Mouse (Mus musculus) embryonic facial prominence, embryonic 11.5 days (tissue): ENCODE results near the gene Fcgr3. TPM values are rescaled to one million over a fixed set of nuclear protein-coding genes. Genes with fewer than 3 reads are reported as not detected.
A peak's percentile ranks its signal among the peaks of the same experiment; 100 is the strongest.

Source experiments
- ATAC-seq: fragments of 200-750 bp; cut with Nextera tagmentation; replicated peaks from 2 replicates; pipeline ENCODE4 v1.8.0; 2017; ENCODE audit warnings: low read depth; ENCODE audit not compliant: insufficient number of reproducible peaks, low FRiP score, low TSS enrichment
- DNase-seq: peaks from one replicate; pipeline ENCODE4 v3.0.0-alpha.2; 2015; ENCODE audit warnings: low spot score
- H3K27ac ChIP-seq: fragments of 300-500 bp; sonication (generic); replicated peaks from 2 replicates; pipeline ENCODE4 v1.5.1; 2014; ENCODE audit warnings: mild to moderate bottlenecking, low read depth, low read length, control low read depth
- H3K27me3 ChIP-seq: fragments of 300-500 bp; sonication (generic); 2 replicates; pipeline ENCODE4 v1.6.1; 2014; ENCODE audit warnings: mild to moderate bottlenecking, low read length, moderate library complexity, mixed read lengths; ENCODE audit not compliant: control insufficient read depth, insufficient read depth
- H3K36me3 ChIP-seq: fragments of 300-500 bp; sonication (generic); replicated peaks from 2 replicates; pipeline ENCODE4 v1.6.1; 2014; ENCODE audit warnings: low read depth, mild to moderate bottlenecking, low read length, moderate library complexity, mixed read lengths; ENCODE audit not compliant: control insufficient read depth, insufficient read depth
- H3K4me1 ChIP-seq: fragments of 300-500 bp; sonication (generic); 2 replicates; pipeline ENCODE4 v1.6.1; 2014; ENCODE audit warnings: low read length, mixed read lengths; ENCODE audit not compliant: control insufficient read depth, insufficient read depth
- H3K4me2 ChIP-seq: fragments of 300-500 bp; sonication (generic); 2 replicates; pipeline ENCODE4 v1.6.1; 2014; ENCODE audit warnings: low read depth, mild to moderate bottlenecking, control low read depth, low read length, moderate library complexity
- H3K4me3 ChIP-seq: fragments of 300-500 bp; sonication (generic); 2 replicates; pipeline ENCODE4 v1.5.1; 2014; ENCODE audit warnings: low read depth, low read length, control low read depth
- H3K9ac ChIP-seq: fragments of 300-500 bp; sonication (generic); replicated peaks from 2 replicates; pipeline ENCODE4 v1.6.1; 2014; ENCODE audit warnings: mild to moderate bottlenecking, control low read depth, low read length
- H3K9me3 ChIP-seq: fragments of 300-500 bp; sonication (generic); replicated peaks from 2 replicates; pipeline ENCODE4 v1.6.1; 2016; ENCODE audit warnings: mild to moderate bottlenecking, low read length, inconsistent platforms, mixed read lengths; ENCODE audit not compliant: control insufficient read depth
- WGBS: fragments of 180-500 bp; shearing (Covaris S2); extraction: QIAGEN DNeasy Blood & Tissue Kit; methylation state at CpG from one replicate; pipeline ENCODE4 v1.1.7; 2014; 5-methylcytosine and 5-hydroxymethylcytosine counted together
- polyA plus RNA-seq: library from polyadenylated mRNA; unstranded; fragments of >200 nt; fragmentation: Nextera tagmentation; extraction: Ambion mirVana; gene quantifications from 2 replicates; pipeline ENCODE4 v1.2.1, GENCODE M21; 2014

Fcgr3 gene
- polyA plus RNA-seq, 1 experiment from 2014 or later, result 7.9 TPM

- no peak for ATAC-seq
- H3K36me3 ChIP-seq, result no peaks in the 10 kb centered on the region
- no peak overlapping the region for H3K27ac ChIP-seq
- peak overlapping the region; percentile 47 for H3K4me3 ChIP-seq
- peak overlapping the region; percentile 44 for H3K4me2 ChIP-seq
- no peak for DNase-seq
- H3K4me1 ChIP-seq, result no peaks in the 10 kb centered on the region
- WGBS, result 9% methylated on average over 11 of the region's 11 CpGs
- peaks cover 8% of the 10 kb centered on the region for H3K27me3 ChIP-seq
- H3K9me3 ChIP-seq, result no peaks in the 10 kb centered on the region
- no peak overlapping the region for H3K9ac ChIP-seq
Measured at GRCm38 (mm10) chr1:171034201-171034600, 30.5 kb downstream of the Fcgr3 start.

- ATAC-seq (peak; percentile 83; the same call in 1 of the 2 replicates), DNase-seq (peak; percentile 91)
- H3K27ac ChIP-seq, result no peak overlapping the region
- H3K27me3 ChIP-seq, result peaks cover 8% of the 10 kb centered on the region
- no peaks in the 10 kb centered on the region for H3K36me3 ChIP-seq
- peak overlapping the region; percentile 47 for H3K4me3 ChIP-seq
- under 1% methylated on average over 20 of the region's 20 CpGs for WGBS
- no peak overlapping the region for H3K9ac ChIP-seq
- no peaks in the 10 kb centered on the region for H3K4me1 ChIP-seq
- H3K9me3 ChIP-seq, result no peaks in the 10 kb centered on the region
- H3K4me2 ChIP-seq, result peak overlapping the region; percentile 83
Measured at GRCm38 (mm10) chr1:171033756-171034155, 31.0 kb downstream of the Fcgr3 start.

GRCm38 (mm10) chr1:171033196-171033595 is 31.5 kb downstream of the Fcgr3 start:
- Histone ChIP-seq H3K9me3 (no peaks in the 10 kb centered on the region), H3K4me1 (no peaks in the 10 kb centered on the region), H3K4me3 (peak overlapping the region; percentile 47), H3K36me3 (no peaks in the 10 kb centered on the region), H3K4me2 (peak overlapping the region; percentile 83), H3K9ac (peak overlapping the region; percentile 42), H3K27ac (no peak overlapping the region), H3K27me3 (peaks cover 8% of the 10 kb centered on the region)
- under 1% methylated on average over 16 of the region's 16 CpGs for WGBS
- DNase-seq, result peak; percentile 46
- no peak for ATAC-seq

DNA sequence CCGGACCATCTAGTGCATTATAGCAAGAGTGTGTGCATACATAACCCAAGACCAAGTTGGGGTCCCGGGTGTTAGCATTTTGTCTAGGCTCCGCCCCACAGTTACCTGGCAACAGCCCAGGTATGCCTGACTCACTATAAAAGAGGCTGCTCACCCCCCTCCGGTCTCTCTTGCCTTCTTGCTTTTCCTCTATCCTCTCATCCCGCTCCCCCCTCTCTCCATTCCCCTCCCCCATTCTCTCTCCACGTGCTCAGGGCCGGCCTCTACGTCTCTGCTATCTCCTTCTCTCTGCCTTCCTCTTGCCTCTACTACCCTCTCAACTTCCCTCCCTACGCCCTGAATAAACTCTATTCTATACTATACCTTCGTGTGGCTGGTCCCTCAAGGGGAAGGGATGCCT is 32.0 kb downstream of the Fcgr3 start:
- ATAC-seq, result no peak; the same call in 1 of the 2 replicates
- Histone ChIP-seq H3K4me3 (peak overlapping the region; percentile 47), H3K27ac (no peak overlapping the region), H3K9ac (0 out of 2 replicates have a peak overlapping the region, but pooled peaks have one; percentile 42), H3K27me3 (peaks cover 8% of the 10 kb centered on the region), H3K36me3 (no peaks in the 10 kb centered on the region), H3K9me3 (no peaks in the 10 kb centered on the region), H3K4me1 (no peaks in the 10 kb centered on the region), H3K4me2 (peak overlapping the region; percentile 83)
- 8% methylated on average over 10 of the region's 10 CpGs for WGBS
- no peak for DNase-seq

GRCm38 (mm10) chr1:171031752-171032151 is 33.0 kb downstream of the Fcgr3 start:
- ATAC-seq (no peak), DNase-seq (no peak)
- no peak overlapping the region for H3K27ac ChIP-seq
- no peak overlapping the region for H3K4me3 ChIP-seq
- no peak overlapping the region for H3K4me2 ChIP-seq
- WGBS, result 87% methylated on average over 3 of the region's 3 CpGs
- no peak overlapping the region for H3K9ac ChIP-seq
- peaks cover 8% of the 10 kb centered on the region for H3K27me3 ChIP-seq
- no peaks in the 10 kb centered on the region for H3K9me3 ChIP-seq
- no peaks in the 10 kb centered on the region for H3K4me1 ChIP-seq
- H3K36me3 ChIP-seq, result no peaks in the 10 kb centered on the region

GRCm38 (mm10) chr1:171019311-171019950 is 45.3 kb downstream of the Fcgr3 start:
- no peaks in the 10 kb centered on the region for H3K4me1 ChIP-seq
- ATAC-seq, result no peak
- no peak overlapping the region for H3K9ac ChIP-seq
- H3K9me3 ChIP-seq, result no peaks in the 10 kb centered on the region
- no peak overlapping the region for H3K27ac ChIP-seq
- DNase-seq, result no peak
- no peak overlapping the region for H3K4me3 ChIP-seq
- H3K36me3 ChIP-seq, result no peaks in the 10 kb centered on the region
- 83% methylated on average over 7 of the region's 7 CpGs for WGBS
- H3K4me2 ChIP-seq, result no peak overlapping the region
- no peaks in the 10 kb centered on the region for H3K27me3 ChIP-seq

DNA sequence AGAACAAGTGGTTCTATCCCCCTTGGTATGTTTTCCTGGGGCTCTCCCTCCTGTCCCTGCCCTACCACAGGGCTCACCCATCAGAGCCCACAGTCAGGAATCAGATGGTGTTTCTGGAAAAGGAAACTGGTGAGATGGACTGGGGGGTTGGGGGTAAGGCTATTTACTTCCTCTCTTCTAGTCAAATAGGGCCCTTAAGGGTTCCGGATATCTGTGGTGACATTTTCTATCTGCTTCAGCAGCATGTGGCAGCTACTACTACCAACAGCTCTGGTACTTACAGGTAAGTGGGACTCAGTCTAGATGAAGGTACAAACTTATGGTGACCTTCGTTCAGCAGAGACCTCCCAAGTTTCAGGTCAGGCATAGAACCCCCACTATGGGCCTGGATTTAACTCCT is 46.0 kb downstream of the Fcgr3 start, which contains the start of gene Fcgr4:
Gene Fcgr4 (plus strand): TSS at position 184 of the 400 bp plus-strand sequence.
- Histone ChIP-seq H3K4me2 (no peak within 1 kb of the TSS), H3K9me3 (no peaks in the 10 kb centered on the region), H3K27me3 (no peaks in the 10 kb centered on the region), H3K27ac (no peak within 1 kb of the TSS), H3K4me1 (no peaks in the 10 kb centered on the region), H3K36me3 (no peaks in the 10 kb centered on the region), H3K4me3 (no peak within 1 kb of the TSS), H3K9ac (no peak within 1 kb of the TSS)
- WGBS, result 83% methylated on average over 2 of the region's 2 CpGs
- ATAC-seq (no peak), DNase-seq (no peak)

GRCm38 (mm10) chr1:171017468-171018158 is 47.1 kb downstream of the Fcgr3 start:
- Histone ChIP-seq H3K4me3 (no peak overlapping the region), H3K27me3 (no peaks in the 10 kb centered on the region), H3K9ac (no peak overlapping the region), H3K4me1 (no peaks in the 10 kb centered on the region), H3K36me3 (no peaks in the 10 kb centered on the region), H3K27ac (no peak overlapping the region), H3K9me3 (no peaks in the 10 kb centered on the region), H3K4me2 (no peak overlapping the region)
- ATAC-seq (no peak), DNase-seq (no peak)
- WGBS, result 59% methylated on average over 6 of the region's 6 CpGs
